Mouse (Mus musculus): ENCODE results near the gene Stox2.

Gene Stox2

DNA sequence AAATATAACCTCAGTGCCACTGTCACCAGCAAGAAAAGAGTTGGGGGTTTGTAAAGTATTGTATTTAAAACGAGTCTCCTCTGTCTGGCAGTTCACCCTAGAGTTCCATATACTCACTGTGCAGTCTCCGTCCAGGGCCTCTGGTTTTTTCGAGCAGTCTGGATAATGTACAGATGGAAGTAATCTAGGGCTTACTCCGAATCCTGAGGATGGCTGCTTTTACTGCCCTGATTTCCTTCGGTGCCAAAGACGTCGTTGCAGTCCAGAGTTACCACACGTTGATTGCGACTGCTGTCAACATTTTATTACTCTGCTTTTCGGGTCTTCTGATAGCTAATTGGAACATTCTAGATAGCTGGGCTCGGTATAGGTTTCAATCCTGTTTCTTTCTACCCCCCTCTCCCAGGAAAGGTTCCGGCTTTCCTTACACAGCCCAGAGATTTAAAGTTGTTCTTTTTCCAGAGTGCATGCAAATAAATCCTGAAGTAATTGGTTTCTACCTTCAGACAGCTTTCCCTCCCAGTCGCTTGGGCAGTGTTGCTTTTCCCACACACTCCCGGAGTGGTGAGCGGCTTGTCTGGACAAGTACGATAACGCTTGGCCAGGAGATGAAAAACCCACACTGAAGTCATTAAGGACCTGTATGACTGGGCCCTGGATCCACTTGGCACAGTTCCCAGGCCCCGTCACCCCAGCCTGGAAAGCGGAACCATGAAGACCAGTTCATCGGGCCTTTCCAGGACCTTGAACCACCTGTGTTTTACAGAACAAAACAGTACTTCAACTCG, 94.1 kb downstream of the Stox2 start:
- no peak for DNase-seq

DNA sequence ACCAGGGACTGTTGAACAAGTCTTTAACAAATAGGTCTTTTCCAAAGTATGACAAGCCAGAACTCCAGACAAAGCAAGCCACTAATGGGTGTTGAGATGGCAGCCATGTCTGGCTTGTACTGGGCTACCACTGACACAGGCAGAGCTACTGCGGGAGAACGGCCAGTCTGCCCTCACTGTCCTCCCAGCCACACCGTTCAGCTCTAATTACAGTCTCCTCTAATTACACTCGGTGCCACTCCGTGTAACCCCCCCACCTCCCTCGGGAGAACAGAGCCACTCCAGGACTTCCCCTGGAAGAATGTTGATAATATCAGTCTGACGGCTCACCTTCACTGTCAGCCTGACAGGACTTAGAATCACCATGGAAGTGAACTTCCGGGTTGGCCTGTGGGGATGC, 97.1 kb downstream of the Stox2 start:
- DNase-seq: no peak

DNA sequence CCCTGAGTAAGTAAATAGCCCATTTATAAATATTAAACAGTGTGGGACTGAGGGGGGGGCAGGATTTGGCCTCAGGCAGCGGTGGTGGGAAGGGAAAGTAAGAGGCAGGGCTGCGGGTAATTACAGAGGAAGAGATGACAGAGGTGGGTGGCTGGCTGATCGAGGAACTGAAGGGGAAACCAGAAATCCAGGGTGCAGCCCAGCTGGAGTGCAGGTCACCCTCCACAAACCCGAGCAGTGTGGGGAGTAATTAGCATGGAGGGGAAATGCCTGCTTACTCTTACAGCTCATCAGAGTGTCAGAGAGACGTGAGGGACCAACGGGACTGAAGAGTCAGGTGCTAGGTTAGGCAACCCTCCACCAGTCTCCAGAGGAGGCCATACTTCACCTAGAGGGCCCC, 98.4 kb downstream of the Stox2 start:
- DNase-seq: no peak

GRCm38 (mm10) chr8:47345772-47346103, 100.4 kb downstream of the Stox2 start:
- DNase-seq: peak; percentile 24

DNA sequence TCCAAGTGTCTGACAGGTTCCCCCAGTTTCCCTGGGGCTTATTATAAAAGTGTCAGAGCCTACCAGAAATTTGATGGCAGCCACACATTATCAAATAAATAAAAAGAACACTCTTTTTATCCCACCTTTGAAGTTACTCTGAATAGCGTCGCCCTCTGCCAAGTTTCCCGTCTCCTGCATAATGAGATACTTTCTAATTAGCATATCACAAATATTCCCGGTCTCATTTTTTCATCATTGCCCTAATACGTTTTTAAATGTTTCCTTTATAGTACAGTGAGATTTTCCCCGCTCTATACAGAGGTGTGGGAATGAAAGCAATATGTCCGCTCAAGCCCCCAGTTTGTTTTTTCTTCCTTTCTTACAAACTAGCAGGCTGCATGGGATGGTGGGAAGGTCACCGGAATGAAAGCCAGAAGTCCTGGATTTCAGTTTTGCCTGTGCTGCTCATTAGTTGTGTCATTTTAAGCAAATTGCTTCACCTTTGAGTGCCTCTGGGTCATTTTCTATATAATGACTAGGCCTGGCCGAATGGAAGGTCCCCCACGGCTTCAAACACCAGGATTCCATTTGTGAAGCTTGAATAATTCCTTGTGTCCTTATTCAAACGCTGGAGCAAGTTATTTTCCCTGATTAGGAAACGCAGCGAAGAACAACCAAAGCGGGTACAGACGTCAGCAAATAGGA, 100.9 kb downstream of the Stox2 start:
- DNase-seq: no peak

GRCm38 (mm10) chr8:47341474-47341873, 104.7 kb downstream of the Stox2 start:
- no peak for DNase-seq

DNA sequence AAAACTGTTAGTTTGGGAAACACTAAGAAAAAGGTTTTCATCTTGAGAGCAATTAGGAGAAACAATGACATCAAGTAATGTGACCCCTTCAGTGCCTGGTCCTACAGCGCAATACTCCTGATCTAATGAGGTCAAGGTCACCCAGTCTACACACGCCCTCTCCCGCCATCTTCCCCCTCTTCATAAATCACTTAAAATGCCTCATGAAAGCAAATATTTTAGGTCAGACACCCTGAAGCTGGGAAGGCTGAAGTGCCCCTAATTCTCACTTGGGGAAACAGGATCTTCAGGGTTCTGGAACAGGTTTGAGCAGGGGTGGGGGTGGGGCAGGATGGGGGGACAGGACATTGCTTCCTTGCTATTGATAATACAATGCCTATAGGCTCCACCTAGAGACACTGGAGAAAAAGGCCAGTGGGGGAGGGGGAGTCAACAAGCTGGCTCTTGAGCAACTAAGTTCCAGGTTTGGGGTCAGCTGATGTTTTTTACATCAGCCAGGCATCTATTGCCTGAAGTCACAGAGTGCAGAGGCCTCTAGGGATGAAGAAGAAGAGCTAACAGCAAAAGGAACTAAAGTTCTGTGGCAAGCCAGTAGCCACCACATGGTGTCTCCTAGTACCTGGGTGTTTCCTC, 107.4 kb downstream of the Stox2 start:
- DNase-seq: no peak

DNA sequence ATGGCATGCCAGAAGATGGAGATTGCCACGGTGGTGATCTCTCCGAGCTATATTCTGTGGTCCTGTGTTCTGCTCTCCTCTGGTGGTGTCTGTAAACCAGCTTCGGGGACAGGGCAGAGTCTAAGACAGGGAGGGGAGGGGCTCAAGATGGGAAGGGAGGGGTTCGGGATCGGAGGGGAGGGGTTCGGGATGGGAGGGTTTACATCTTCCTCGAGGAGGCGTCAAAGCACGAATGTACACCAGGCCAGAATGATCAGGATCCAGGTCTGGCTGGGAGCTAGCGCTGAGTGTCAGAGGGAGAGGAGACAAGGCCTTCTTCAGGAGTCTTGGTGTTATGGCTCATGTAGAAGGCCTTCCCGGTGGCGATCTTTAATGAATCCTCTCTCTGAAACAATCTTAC, 109.7 kb downstream of the Stox2 start:
- no peak for DNase-seq

DNA sequence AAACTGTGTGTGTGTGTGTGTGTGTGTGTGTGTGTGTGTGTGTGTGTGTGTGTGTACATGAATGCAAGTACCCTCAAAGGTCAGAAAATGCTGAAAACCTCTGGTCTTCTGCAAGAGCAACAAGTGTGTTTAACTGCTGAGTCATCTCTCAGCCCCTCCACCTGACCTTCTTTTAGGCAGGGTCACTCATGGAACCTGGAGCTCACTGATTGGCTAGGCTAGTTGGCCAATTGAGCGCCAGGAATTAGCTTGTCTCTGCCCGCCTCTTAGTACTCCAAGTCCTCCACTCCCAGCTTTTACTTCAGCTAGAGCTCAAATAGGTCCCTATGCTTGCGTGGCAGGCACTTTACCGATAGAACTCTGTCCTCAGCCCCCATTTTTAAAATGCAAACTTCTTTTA, 110.2 kb downstream of the Stox2 start:
- no peak for DNase-seq

DNA sequence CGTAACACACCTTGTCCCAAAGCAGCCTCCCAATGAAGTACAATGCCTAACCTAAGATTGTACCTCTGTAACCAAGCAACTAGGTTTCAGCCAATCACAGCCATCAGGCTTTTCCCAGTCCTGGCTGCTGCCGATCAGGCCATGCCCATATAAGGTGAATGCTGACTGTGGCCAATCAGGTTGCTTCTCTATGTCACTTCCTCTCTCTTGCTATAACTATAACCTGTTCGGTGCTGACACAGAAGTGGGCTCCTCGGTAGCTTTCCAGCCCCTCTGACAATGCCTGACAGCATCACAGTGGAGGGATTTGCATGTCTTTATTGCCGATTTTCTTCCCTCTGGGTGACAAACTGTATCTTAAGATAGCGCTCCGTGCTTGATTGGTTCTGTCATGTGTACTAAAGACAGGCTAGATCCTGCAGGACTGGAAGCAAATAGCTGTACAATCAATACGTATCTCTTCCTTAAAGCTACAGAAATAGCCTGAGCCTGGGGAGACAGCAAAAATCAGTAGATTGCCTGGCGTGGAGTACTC, 111.9 kb downstream of the Stox2 start:
- peak; percentile 61 for DNase-seq

- no peak for DNase-seq
Observed at GRCm38 (mm10) chr8:47332941-47333340, 113.2 kb downstream of the Stox2 start.

GRCm38 (mm10) chr8:47330982-47331381, 115.2 kb downstream of the Stox2 start:
- DNase-seq: no peak

DNA sequence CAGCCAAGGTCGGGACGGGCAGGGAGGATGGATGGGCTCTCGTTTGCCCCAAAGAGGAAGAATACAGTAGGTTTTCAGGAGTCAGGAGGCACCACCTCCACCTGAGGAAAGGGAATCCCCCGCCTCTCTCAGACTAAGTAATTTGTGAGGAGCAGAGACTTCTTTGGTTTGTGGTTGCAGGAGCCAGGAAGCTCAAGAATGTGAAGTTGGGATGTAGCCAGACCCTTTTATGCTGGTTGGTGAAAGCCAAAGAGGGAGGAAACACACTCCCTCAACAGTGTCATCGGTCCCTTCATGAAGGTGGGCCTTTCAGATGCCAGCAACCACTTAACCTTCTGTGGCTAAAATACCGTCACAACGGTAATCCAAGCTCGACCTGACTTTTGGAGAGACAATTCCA, 119.8 kb downstream of the Stox2 start:
- DNase-seq: no peak

GRCm38 (mm10) chr8:47324117-47324820, 121.9 kb downstream of the Stox2 start:
- no peak for DNase-seq

DNA sequence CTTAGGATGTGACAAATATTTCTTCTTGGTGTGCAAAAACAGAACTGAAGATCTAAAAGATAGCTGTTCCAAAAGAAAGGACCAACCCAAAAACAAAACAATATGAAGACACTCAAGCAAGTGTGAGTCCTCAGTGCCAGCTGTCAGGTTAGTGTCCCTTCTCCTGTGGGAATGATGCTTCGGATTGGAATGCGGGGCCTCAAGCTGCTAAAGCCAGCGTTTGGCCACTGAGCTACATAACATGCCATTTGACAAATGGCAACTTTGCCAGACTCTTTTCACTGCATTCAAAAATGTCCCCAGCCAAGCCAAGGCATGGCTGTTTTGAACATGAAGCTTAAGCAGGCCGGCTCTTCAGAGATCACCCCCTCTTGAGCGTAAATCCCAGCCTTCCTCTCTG, 124.9 kb downstream of the Stox2 start:
- DNase-seq: no peak

GRCm38 (mm10) chr8:47320707-47321106, 125.5 kb downstream of the Stox2 start:
- no peak for DNase-seq

DNA sequence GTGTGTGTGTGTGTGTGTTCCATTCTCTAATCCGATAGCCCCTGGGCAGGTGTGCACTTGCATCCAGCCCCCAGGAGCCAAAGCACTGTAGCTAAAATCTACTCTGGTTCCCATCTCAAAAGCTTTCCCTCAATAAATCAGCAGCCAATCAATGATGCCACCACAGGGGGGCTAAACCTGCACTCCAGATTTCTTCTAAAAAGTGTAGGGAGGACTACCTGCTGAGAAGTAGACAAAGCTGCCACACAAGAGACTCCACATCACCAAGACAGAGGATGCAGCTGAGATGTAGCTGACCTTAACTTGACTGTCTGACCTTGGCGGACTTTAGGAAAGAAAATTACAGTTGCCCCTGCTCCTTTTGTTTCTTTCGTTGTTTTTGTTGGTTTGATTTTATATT, 127.7 kb downstream of the Stox2 start:
- DNase-seq: no peak

GRCm38 (mm10) chr8:47308176-47308575, 138.0 kb downstream of the Stox2 start:
- no peak for DNase-seq

DNA sequence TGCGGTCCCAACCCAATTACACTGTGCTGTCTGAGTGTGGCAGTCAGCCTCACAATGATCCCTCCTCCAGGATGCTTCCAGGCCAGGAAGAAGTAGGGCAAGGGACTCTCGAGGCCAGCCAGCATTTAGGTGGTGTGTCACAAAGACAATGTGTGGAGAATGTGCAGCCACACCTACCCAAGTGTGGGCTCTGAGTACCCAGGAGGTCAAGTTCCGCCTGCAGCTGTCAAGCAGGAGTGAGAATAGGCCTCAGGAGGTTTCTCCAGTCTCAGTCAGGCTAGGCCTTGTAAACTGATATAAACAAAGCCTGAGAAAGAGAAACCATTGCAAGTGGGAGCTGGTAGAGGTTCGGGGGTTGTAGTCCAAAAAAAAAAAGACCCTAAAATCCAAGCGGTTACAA, 139.8 kb downstream of the Stox2 start:
- no peak for DNase-seq

GRCm38 (mm10) chr8:47305880-47306279, 140.3 kb downstream of the Stox2 start:
- no peak for DNase-seq

DNA sequence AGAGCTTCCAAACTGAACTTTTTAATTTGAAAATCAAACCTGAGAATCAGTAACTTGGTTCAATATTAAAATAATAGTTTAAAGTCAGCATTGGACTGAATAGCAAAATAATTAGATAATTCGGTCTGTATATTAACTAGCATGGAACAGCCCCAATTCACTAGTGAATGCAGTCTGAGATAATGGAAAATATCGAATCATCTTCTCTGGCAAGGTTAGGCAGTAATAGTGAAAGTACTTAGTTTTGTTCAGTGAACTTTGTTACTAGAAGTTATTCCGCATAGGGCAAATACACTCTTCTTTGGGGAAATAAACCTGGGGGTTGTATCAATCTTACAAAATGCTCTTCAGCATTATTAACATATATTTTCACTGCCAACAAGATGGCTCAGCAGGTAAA, 147.7 kb downstream of the Stox2 start:
- no peak for DNase-seq

- DNase-seq: no peak
Observed at GRCm38 (mm10) chr8:47289641-47290040, 156.5 kb downstream of the Stox2 start.

DNA sequence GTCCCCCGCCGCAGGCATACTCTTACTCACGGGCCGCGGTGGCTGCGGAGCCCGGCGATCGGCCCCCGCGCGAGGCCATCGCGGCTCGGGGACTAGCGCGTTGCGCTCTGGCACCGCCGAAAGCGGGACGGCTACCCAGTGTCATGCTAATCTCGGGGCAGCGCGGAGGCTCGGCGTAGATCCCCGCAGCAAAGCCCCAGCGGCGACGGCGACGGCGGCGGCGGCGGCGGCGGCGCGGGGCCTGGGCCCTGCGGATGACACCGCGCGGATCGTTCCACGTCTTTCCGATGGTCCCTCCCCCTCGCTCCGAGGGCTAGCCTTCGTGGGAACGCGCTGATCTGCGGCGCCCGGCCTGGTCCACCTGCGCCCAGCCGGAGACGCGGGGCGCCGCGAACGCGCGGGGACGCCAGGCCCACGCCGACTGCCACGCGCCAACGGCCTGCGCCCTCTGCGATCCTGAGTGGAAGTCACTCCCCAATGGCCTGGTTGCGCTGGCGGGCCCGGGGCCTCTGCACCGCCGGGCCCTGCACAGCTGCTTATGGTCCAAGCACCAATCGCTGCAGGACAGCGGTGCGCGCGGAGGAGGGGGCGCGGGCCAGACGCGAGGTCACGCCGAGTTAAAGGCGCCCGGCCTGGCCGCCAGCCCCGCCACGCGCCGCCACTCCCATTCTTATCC, 157.2 kb downstream of the Stox2 start:
- peak; percentile 63 for DNase-seq
